Mouse (Mus musculus) liver, embryonic 13.5 days (tissue): ENCODE results near the gene Nipsnap2. TPM values are rescaled to one million over a fixed set of nuclear protein-coding genes. Genes with fewer than 3 reads are reported as not detected.

Experiments
- ATAC-seq: fragments of 200-750 bp; cut with Nextera tagmentation; 2 replicates; pipeline ENCODE4 v1.8.0; 2017; ENCODE audit warnings: low read depth, mild to moderate bottlenecking, moderate number of reproducible peaks, moderate library complexity
- DNase-seq: peaks from one replicate; pipeline ENCODE4 v3.0.0; 2022
- H3K27ac ChIP-seq: fragments of 300-500 bp; sonication (generic); 2 replicates; pipeline ENCODE4 v1.5.1; 2015; ENCODE audit warnings: moderate library complexity, mild to moderate bottlenecking, inconsistent platforms
- H3K27me3 ChIP-seq: fragments of 300-500 bp; sonication (generic); 2 replicates; pipeline ENCODE4 v1.6.1; 2015; ENCODE audit warnings: mild to moderate bottlenecking, inconsistent platforms
- H3K36me3 ChIP-seq: fragments of 300-500 bp; sonication (generic); 2 replicates; pipeline ENCODE4 v1.6.1; 2015; ENCODE audit warnings: mild to moderate bottlenecking, inconsistent platforms
- H3K4me1 ChIP-seq: fragments of 300-500 bp; sonication (generic); replicated peaks from 2 replicates; pipeline ENCODE4 v1.6.1; 2015; ENCODE audit warnings: inconsistent platforms
- H3K4me2 ChIP-seq: fragments of 300-500 bp; sonication (generic); 2 replicates; pipeline ENCODE4 v1.6.1; 2015; ENCODE audit warnings: inconsistent platforms, mild to moderate bottlenecking, moderate library complexity
- H3K4me3 ChIP-seq: fragments of 300-500 bp; sonication (generic); replicated peaks from 2 replicates; pipeline ENCODE4 v1.5.1; 2015; ENCODE audit warnings: mild to moderate bottlenecking, inconsistent platforms
- H3K9ac ChIP-seq: fragments of 300-500 bp; sonication (generic); 2 replicates; pipeline ENCODE4 v1.6.1; 2015; ENCODE audit warnings: mild to moderate bottlenecking, inconsistent platforms
- H3K9me3 ChIP-seq: fragments of 300-500 bp; sonication (generic); replicated peaks from 2 replicates; pipeline ENCODE4 v1.6.1; 2016; ENCODE audit warnings: inconsistent platforms
- WGBS: fragments of 180-500 bp; shearing (Covaris S2); methylation state at CpG from one replicate; pipeline ENCODE4 v1.1.7; 2015; ENCODE audit not compliant: insufficient replicate concordance; 5-methylcytosine and 5-hydroxymethylcytosine counted together
- polyA plus RNA-seq: library from polyadenylated mRNA; unstranded; fragments of >200 nt; fragmentation: Nextera tagmentation; extraction: Ambion mirVana; gene quantifications from 2 replicates; pipeline ENCODE4 v1.2.1, GENCODE M21; 2015

The Nipsnap2 gene
- polyA plus RNA-seq, 1 experiment from 2014 or later, result 29.7 TPM

DNA sequence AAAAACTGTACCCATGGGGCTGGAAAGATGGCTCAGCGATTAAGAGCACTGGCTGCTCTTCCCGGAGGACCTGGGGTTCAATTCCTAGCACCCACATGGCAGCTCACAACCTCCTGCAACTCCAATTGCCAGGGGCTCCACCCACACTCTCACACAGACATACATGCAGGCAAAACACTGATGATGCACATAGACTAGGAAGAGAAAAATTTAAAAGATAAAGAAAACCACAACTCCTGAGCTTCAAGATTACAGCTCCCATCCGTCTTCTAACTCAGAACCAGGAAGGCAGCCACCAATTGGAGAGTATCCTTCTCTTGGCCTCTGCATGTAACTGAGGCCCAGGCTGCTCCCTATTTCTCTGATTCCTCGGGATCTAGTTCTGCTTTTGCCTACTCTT is 595 bp upstream of the Nipsnap2 start:
- Histone ChIP-seq H3K27me3 (no peaks in the 10 kb centered on the region), H3K27ac (peak overlapping the region; percentile 96), H3K4me1 (peaks cover 52% of the 10 kb centered on the region), H3K4me2 (peak overlapping the region; percentile 75), H3K36me3 (peaks cover 10% of the 10 kb centered on the region), H3K9ac (peak overlapping the region; percentile 96), H3K4me3 (peak overlapping the region; percentile 92), H3K9me3 (no peaks in the 10 kb centered on the region)
- 22% methylated on average over 4 of the region's 4 CpGs for WGBS
- DNase-seq, result no peak
- peak; percentile 55 for ATAC-seq

DNA sequence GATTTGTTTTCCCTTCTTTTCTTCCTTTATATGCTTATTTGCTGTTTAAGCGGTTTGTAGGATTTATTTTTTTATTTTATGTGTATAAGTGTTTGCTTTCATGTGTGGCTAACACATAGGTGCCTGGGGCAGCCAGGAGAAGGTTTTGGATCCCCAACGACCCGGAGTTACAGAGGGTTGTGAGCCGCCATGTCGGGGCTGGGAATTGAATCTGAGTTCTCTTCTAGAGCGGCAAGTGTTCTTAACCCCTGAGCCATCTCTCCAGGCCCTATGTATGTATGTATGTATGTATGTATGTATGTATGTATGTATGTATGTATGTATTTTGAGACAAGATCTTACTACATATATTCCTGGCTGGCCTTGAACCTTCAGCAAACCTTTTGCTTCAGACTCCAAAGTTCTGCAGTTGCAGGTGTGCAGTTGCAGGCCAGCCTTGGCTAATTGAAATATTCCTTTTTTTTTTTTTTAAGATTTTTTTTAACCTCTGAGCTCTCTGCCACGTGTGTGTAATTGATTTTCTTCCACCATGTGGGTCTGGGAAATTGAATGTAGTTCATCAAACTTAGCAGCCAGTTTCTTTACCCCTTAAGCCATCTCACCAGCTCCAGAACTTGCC is 1.0 kb downstream of the Nipsnap2 start:
- Histone ChIP-seq H3K36me3 (no peaks in the 10 kb centered on the region), H3K27ac (peak overlapping the region; percentile 96), H3K27me3 (no peaks in the 10 kb centered on the region), H3K4me3 (peak overlapping the region; percentile 92), H3K4me1 (peaks cover 68% of the 10 kb centered on the region), H3K9ac (peak overlapping the region; percentile 96), H3K4me2 (peak overlapping the region; percentile 75), H3K9me3 (no peaks in the 10 kb centered on the region)
- no peak for ATAC-seq
- 19% methylated on average over 7 of the region's 7 CpGs for WGBS
- no peak for DNase-seq

DNA sequence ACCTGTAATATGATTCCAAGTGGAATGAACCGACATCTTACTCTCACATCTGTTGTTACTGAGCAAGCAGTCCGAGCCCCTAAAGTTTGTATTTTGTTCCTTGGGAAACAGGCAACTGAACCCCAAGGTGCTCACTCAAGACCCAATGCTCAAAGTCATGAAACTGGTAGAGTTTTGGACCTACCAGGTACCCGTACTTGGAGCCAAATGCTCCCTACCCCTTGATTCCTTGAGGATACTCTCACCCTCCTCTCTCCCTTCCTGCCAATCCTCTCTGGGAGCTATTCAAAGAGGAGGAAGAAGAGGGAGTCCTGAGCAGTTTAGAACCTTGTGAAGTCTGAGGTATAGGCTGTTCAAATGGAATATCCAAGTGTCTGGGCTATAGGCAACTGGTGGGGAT is 1.9 kb downstream of the Nipsnap2 start:
- Histone ChIP-seq H3K4me2 (peak overlapping the region; percentile 75), H3K27ac (peak overlapping the region; percentile 96), H3K4me3 (peak overlapping the region; percentile 92), H3K36me3 (no peaks in the 10 kb centered on the region), H3K27me3 (no peaks in the 10 kb centered on the region), H3K4me1 (peaks cover 74% of the 10 kb centered on the region), H3K9ac (peak overlapping the region; percentile 96; the same call in 1 of the 2 replicates), H3K9me3 (no peaks in the 10 kb centered on the region)
- ATAC-seq (no peak), DNase-seq (no peak)
- WGBS, result 71% methylated on average over 3 of the region's 3 CpGs

DNA sequence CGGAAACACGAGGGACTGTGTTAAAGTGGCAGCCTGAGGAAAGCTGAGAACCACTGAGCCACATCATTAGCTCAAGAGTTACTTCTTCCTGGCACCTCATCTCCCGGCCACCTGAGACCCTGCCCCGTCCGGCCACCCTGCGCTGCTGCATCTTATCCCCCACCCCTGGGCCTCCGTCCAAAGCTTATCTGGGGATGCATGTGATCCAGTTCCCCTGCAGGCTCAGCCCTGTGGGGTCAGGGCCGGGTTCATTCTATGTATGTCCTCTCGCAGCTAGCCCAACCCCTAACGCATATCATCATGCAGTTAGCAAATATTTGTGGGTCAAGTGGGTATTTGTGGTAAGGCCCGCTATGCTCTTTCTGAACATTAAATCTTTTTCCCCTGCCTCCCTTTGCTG is 4.4 kb downstream of the Nipsnap2 start:
- Histone ChIP-seq H3K27ac (peak overlapping the region; percentile 80), H3K27me3 (no peaks in the 10 kb centered on the region), H3K4me1 (peaks cover 63% of the 10 kb centered on the region), H3K4me3 (peak overlapping the region; percentile 12; the same call in 1 of the 2 replicates), H3K4me2 (peak overlapping the region; percentile 54), H3K36me3 (no peaks in the 10 kb centered on the region), H3K9ac (peak overlapping the region; percentile 48), H3K9me3 (no peaks in the 10 kb centered on the region)
- WGBS, result 17% methylated on average over 11 of the region's 11 CpGs
- DNase-seq (peak; percentile 47), ATAC-seq (peak; percentile 54)

DNA sequence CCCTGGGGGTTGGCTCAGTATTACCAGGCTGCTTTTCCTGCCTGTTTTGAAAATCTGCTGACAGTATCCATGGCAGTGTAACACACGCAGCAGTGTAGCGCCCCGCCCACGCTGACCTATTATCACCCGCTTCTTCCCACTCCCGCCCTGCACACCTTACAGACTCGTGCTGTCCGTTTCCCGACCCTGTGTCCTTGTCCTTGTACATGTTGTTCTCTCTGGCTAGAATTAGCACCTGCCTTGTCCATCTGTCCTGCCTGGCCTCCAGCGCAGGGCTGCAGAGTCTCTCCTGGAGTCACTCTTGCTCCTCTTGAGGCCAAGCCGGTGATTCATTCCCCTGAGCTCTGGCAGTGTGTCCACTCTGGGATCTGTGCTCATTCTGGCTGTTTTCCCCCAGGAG is 5.5 kb downstream of the Nipsnap2 start:
- Histone ChIP-seq H3K4me2 (peak overlapping the region; percentile 54), H3K9ac (peak overlapping the region; percentile 48), H3K27ac (peak overlapping the region; percentile 80), H3K4me3 (peak overlapping the region; percentile 24; the same call in 1 of the 2 replicates), H3K4me1 (peaks cover 60% of the 10 kb centered on the region), H3K36me3 (no peaks in the 10 kb centered on the region), H3K27me3 (no peaks in the 10 kb centered on the region), H3K9me3 (no peaks in the 10 kb centered on the region)
- no peak for DNase-seq
- 34% methylated on average over 11 of the region's 11 CpGs for WGBS
- ATAC-seq, result peak; percentile 62

DNA sequence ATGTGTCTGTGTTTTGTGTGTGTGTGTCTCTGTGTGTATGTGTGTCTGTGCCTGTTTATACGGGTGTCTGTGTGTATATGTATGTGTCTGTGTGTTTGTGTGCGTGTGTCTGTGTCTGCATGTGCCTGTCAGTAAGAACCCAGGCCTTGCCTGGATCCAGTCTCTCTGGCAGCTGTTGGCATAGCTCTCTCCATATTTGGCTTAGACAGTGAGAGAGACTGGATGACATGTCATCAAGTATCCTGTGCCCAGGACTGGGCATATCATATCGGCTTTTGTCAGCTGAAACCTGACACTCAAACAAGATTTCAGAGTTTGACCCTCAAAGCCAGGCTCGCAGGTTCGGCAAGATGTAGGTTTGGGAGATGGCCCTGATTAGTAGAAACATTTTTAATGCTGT is 6.2 kb downstream of the Nipsnap2 start:
- peaks cover 57% of the 10 kb centered on the region for H3K4me1 ChIP-seq
- WGBS, result 78% methylated on average over 5 of the region's 5 CpGs
- H3K9ac ChIP-seq, result peak overlapping the region; percentile 48; the same call in 1 of the 2 replicates
- peak overlapping the region; percentile 80; the same call in 1 of the 2 replicates for H3K27ac ChIP-seq
- no peaks in the 10 kb centered on the region for H3K27me3 ChIP-seq
- H3K9me3 ChIP-seq, result no peaks in the 10 kb centered on the region
- no peak for ATAC-seq
- DNase-seq, result no peak
- H3K36me3 ChIP-seq, result no peaks in the 10 kb centered on the region
- H3K4me2 ChIP-seq, result no peak overlapping the region
- no peak overlapping the region for H3K4me3 ChIP-seq

DNA sequence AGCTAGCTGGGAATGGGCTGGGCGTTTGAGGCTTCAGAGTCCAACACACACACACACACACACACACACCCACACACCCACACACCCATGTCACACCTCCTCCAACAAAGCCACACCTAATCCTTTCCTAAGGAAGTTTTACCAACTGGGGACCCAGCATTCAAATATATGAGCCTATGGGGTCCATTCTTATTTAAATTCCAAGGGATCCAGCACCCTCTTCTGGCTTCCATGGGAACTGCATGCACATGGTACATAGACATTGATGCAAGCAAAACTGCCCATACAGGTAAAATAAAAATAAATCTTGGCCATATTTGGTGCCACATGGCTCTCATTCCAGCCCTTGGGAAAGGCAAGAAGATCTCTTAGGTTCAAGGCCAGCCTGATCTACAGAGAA is 16.1 kb downstream of the Nipsnap2 start:
- H3K4me2 ChIP-seq, result no peak overlapping the region
- ATAC-seq (no peak), DNase-seq (no peak)

DNA sequence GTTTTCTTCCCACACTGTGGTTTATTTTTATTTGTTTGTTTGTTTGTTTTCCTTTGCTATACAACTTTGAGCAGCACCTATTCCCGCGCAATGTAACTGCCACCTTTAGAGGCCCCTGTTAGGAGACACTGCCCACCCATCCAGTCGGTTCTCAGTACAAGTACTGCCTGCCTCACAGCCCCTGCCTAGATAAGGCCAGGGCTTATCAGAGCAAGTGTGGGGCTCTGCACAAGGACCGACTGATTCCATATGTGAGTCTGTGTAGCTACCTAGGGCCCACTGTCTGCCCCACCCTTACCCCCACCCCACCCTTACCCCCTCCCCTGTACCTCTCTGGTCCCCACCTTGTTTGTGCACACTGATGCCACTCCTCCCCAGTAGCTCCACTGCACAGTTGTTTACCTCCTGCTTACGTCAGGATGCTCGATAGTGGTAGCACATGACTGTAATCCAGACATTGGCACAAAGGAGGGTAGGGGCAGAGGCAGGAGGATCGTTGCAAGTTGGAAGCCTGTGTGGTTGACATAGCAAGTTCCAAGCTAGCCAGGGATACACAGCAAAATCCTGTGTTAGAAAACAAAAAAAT is 18.1 kb downstream of the Nipsnap2 start:
- Histone ChIP-seq H3K4me2 (peak overlapping the region; percentile 47), H3K9ac (no peak overlapping the region), H3K4me1 (peaks cover 34% of the 10 kb centered on the region), H3K4me3 (no peak overlapping the region), H3K9me3 (no peaks in the 10 kb centered on the region), H3K36me3 (peaks cover 27% of the 10 kb centered on the region), H3K27me3 (no peaks in the 10 kb centered on the region), H3K27ac (peak overlapping the region; percentile 86)
- peak; percentile 97 for ATAC-seq
- WGBS, result 15% methylated on average over 7 of the region's 7 CpGs
- DNase-seq, result peak; percentile 60

More for the DNA sequence above, 16.1 kb downstream of the Nipsnap2 start:
- WGBS, result 75% methylated on average over 1 of the region's 1 CpGs
- Histone ChIP-seq H3K9me3 (no peaks in the 10 kb centered on the region), H3K36me3 (peaks cover 14% of the 10 kb centered on the region), H3K4me3 (no peak overlapping the region), H3K27me3 (no peaks in the 10 kb centered on the region), H3K4me1 (peaks cover 41% of the 10 kb centered on the region), H3K9ac (no peak overlapping the region), H3K27ac (no peak overlapping the region)

DNA sequence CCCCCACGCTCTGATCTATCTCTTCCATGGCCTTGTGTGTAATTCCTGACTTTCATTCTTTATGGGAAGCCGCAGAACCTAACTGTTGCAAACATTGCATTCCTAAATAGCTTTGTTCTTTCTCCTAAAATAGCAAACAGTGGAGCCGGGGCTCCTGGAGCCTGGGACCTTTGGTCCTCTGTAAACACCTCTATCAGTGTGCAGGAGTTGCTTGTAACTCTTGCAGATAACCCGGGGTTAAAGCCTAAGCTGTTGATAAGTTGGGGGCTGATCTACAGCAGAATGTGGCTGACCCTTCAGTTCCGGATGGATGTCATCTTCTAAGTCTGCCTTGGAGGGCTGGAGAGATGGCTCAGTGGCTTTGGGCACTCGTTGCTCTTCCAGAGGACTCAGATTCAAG is 19.2 kb downstream of the Nipsnap2 start:
- Histone ChIP-seq H3K27me3 (no peaks in the 10 kb centered on the region), H3K27ac (peak overlapping the region; percentile 86), H3K36me3 (peaks cover 35% of the 10 kb centered on the region), H3K4me1 (peaks cover 34% of the 10 kb centered on the region), H3K4me2 (peak overlapping the region; percentile 47), H3K9me3 (no peaks in the 10 kb centered on the region), H3K4me3 (no peak overlapping the region), H3K9ac (peak overlapping the region; percentile 55)
- ATAC-seq (peak; percentile 42), DNase-seq (no peak)
- WGBS, result 27% methylated on average over 6 of the region's 6 CpGs

DNA sequence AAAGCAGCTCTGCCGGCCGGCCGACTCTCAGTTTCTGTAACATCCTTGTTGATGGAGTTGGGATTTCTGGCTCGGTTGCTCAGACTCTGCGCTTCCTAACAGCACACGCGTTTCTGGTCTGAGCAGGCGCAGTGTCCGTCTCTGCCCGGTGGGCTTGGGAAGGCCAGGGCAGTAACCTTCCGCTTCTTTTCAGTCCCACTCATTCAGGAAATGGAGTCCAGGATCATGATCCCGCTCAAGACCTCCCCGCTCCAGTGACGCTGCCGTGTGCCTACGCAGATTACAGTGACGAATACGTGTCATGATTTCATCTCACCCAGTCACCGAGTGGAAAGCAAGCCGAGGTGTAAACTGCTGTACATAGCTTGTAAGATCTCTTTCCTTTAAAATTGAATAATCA is 32.0 kb downstream of the Nipsnap2 start:
- Histone ChIP-seq H3K27me3 (no peaks in the 10 kb centered on the region), H3K4me1 (peaks cover 7% of the 10 kb centered on the region; the same call in 1 of the 2 replicates), H3K4me3 (no peak overlapping the region), H3K9ac (no peak overlapping the region), H3K36me3 (peaks cover 7% of the 10 kb centered on the region; the same call in 1 of the 2 replicates), H3K4me2 (no peak overlapping the region), H3K9me3 (no peaks in the 10 kb centered on the region), H3K27ac (no peak overlapping the region)
- WGBS, result 89% methylated on average over 20 of the region's 20 CpGs
- DNase-seq (no peak), ATAC-seq (no peak)

DNA sequence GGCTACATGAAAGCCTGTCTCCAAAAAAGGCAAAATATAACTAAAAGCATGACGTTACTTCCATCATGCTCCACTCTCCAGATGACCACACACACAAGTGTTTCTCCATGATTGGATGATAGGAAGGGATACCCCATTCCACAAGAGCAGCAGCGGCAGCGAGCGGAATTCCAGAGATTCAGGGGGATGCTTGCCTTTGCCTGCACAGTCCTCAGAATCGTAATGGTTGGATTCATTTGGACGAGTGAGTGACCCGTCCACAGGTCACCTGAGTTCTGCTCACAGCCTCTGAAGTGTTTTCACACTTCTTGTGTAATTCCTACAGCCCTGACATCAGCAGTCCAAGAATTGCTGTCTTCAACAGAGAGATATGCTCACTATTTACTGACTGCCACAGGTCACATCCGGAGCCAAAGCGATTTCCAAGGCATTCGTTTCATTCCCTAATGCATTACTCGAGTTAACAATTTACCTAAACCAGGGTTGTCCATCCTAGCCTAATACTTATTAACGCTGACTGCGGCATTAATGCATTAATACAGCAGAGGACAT is 35.1 kb downstream of the Nipsnap2 start:
- Histone ChIP-seq H3K27ac (no peak overlapping the region), H3K4me3 (no peak overlapping the region), H3K4me1 (peaks cover 7% of the 10 kb centered on the region; the same call in 1 of the 2 replicates), H3K4me2 (no peak overlapping the region), H3K36me3 (peaks cover 13% of the 10 kb centered on the region), H3K27me3 (no peaks in the 10 kb centered on the region), H3K9me3 (no peaks in the 10 kb centered on the region), H3K9ac (no peak overlapping the region)
- WGBS, result 75% methylated on average over 13 of the region's 13 CpGs
- no peak for ATAC-seq
- no peak for DNase-seq
